Mouse (Mus musculus): ENCODE results near the gene Cmtm2a. TPM values are rescaled to one million over a fixed set of nuclear protein-coding genes. Genes with fewer than 3 reads are reported as not detected.

The Cmtm2a gene
- total RNA-seq, 2 experiments from 2014 or later = not detected

Other genes starting within 250 kb of the Cmtm2a start
- 10 to 100 TPM in 1 of 2 experiments, 1 to 10 TPM in 1; 8.5 to 10.3 TPM for gene Cdh5, start 191.6 kb downstream of the Cmtm2a start, total RNA-seq (2021)
- gene Bean1, start 122.7 kb downstream of the Cmtm2a start, total RNA-seq (2021) = 1 to 10 TPM; 5.8 to 5.9 TPM
- gene Tk2, start 44.6 kb downstream of the Cmtm2a start, total RNA-seq (2021) = 10 to 100 TPM; 36.4 to 37.7 TPM
- gene Cklf, start 42.3 kb downstream of the Cmtm2a start, total RNA-seq (2021) = 1 to 10 TPM; 6.3 to 9.9 TPM
- not detected for gene Gm45711, start 16.9 kb upstream of the Cmtm2a start, total RNA-seq (2021)
- not detected for gene Cmtm1, start 17.0 kb upstream of the Cmtm2a start, total RNA-seq (2021)
- gene Gm11020, start 28.4 kb upstream of the Cmtm2a start, total RNA-seq (2021) = not detected
- not detected for gene Cmtm2b, start 29.0 kb upstream of the Cmtm2a start, total RNA-seq (2021)
- gene Cmtm3, start 46.2 kb upstream of the Cmtm2a start, total RNA-seq (2021) = 10 to 100 TPM; 12.4 to 16.5 TPM
- 10 to 100 TPM; 53.2 to 56.9 TPM for gene Cmtm4, start 102.6 kb upstream of the Cmtm2a start, total RNA-seq (2021)
- 100 to 1,000 TPM; 234 to 270 TPM for gene Dync1li2, start 149.9 kb upstream of the Cmtm2a start, total RNA-seq (2021)
- under 1 TPM; 0.57 to 0.80 TPM for gene Terb1, start 216.7 kb upstream of the Cmtm2a start, total RNA-seq (2021)
- 10 to 100 TPM; 44.3 to 46.9 TPM for gene Nae1, start 241.5 kb upstream of the Cmtm2a start, total RNA-seq (2021)
- gene Car7, start 241.5 kb upstream of the Cmtm2a start, total RNA-seq (2021) = 10 to 100 TPM; 14.8 to 26.6 TPM